Mouse (Mus musculus) sigmoid colon, adult 10 weeks (tissue): Measurements from ENCODE around the gene Elp6. TPM values are rescaled to one million over a fixed set of nuclear protein-coding genes. Genes with fewer than 3 reads are reported as not detected.

Source experiments
- polyA plus RNA-seq: library from polyadenylated mRNA; stranded (reverse); fragments of 350-450 nt; fragmentation: Illumina TruSeq; extraction: RNeasy Lipid Tissue Mini Kit (QIAGEN cat#74804); gene quantifications from one replicate; pipeline ENCODE4 v1.2.3, GENCODE M21; 2014; ENCODE audit warnings: low read depth, low replicate concordance

The Elp6 gene
- 0.69 TPM for polyA plus RNA-seq

DNA sequence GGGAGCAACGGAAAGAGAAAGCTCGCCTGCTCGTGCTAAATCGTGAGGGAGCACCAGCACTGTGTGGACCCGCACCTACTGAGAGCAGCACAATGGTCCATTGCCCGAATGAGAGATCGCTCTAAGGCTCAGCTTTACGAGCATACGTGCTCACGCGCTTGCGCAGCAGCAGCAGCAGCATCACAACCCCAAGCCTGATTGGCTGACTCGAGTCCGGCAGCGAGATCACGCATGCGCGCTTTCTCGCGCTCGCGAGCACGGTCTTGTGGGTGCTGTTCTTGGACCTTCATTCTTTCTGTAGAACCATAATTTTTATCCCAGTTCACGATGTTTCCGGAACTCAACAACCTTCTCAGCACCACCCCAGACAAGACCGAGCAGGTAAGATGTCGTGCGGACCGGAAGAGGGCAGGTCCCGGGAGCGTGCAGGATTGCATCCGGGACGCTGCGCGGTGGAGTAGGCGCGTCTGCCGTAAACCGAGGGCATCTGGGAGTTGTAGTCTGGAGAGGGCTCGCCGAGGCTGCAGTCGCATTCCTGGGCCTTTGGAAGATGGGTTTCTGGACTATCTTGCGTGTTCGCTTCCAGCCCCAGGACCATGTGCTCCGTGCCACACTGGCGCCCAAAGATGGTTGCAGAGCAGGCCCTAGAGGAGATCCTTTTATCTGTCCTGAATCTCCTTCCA, at the start of gene Elp6:
Elp6 (plus strand) TSS at position 205 of the 683 bp plus-strand sequence.

DNA sequence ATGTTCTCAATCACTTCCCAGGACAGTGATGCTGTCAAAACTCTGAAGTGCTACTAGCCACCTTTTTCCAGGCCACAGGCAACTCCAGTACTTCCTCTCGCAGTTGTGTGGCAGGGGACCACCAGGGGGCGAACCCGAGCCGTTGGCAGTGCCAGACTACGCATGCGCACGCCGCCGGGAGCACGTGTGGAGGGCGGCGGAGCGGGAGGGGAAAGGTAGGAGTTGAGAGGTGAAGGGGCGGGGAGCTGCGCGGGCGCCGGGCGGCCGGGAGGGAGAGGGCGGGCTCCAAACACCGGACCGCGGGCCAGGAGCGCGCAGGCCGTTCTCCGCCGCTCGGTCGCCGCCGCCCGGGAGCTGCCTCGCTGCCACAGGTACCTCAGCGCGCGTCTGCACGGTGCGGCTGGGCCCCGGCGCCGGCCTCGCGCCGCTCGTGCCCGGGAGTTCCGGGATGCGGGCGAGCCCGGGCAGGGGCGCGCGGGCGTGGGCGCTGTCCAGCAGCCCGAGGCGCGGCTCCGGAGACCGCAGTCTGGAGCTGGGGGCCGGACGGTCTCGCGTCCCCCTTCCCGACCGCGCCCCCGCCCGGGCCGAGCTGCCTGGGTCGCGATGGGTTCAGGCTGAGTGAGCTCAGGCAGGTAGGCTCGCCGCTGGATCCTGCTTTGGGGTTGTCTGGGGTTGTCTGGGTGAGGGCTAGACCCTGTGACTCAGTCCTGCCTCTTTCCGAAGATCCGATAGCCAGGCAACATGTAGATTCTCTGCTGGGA, 28.3 kb downstream of the Elp6 start, which contains the start of gene Scap:
Scap (plus strand) TSS at position 154 of the 761 bp plus-strand sequence.

Other genes starting within 250 kb of the Elp6 start
- 42.6 TPM for gene Smarcc1, start 187.5 kb upstream of the Elp6 start, polyA plus RNA-seq
- gene Dhx30, start 187.3 kb upstream of the Elp6 start, polyA plus RNA-seq, result 24.7 TPM
- gene Cspg5, start 61.4 kb upstream of the Elp6 start, polyA plus RNA-seq, result 0.54 TPM
- 1.6 TPM for gene Scap, start 28.1 kb downstream of the Elp6 start, polyA plus RNA-seq
- 0.54 TPM for gene Ptpn23, start 103.0 kb downstream of the Elp6 start, polyA plus RNA-seq
- gene Ngp, start 114.6 kb downstream of the Elp6 start, polyA plus RNA-seq, result not detected
- 9.1 TPM for gene Klhl18, start 171.5 kb downstream of the Elp6 start, polyA plus RNA-seq
- 1.4 TPM for gene Kif9, start 171.8 kb downstream of the Elp6 start, polyA plus RNA-seq
- gene Setd2, start 227.4 kb downstream of the Elp6 start, polyA plus RNA-seq, result 78.1 TPM